Mouse (Mus musculus) ZHBTc4 (cell line): ENCODE data around the gene Megf6.
A peak's percentile ranks its signal among the peaks of the same experiment; 100 is the strongest.

Experiments used
- DNase-seq: peaks from one replicate; pipeline ENCODE4 v3.0.0-alpha.2; 2011; ENCODE audit warnings: low read depth, low spot score

Megf6 gene

DNA sequence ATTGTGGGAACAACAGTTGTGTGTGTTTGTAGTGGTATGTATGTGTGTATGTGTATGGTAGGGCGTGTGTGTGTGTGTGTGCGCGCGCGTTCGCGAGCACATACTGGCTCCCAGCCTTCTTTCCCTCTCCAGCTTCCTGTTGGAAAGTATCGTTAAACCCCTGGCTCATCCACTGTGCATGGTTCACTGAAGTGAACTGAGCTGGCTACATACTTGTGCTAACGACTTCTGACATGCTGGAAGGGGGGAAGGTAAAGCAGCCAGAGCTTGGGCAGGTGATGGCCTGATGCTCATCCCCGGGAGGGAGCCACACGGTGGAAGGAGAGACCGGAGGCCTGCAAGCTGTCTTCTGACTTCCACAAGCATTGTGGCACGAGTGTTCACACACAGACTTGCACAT, 40.9 kb downstream of the Megf6 start:
- DNase-seq = no peak

- DNase-seq = peak; percentile 38
Measured at GRCm38 (mm10) chr4:154213586-154213985, 43.1 kb downstream of the Megf6 start.

DNA sequence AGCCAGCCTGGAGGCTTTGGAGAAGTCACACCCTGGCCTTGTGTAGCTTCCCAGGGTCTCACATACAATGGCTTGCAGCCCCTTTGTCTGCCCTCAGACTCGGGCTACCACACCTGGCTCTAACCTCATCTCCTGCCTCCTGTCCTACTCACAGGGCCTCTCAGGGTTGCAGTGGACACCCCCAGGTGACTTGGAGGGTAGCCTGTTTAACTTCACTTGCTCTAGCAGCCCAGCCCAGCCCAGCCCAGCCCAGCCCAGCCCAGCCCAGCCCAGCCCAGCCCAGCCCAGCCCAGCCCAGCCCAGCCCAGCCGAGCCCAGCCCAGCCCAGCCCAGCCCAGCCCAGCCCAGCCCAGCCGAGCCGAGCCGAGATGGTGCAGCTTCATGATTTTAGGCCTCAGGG, 43.5 kb downstream of the Megf6 start:
- no peak for DNase-seq

- DNase-seq = no peak
Measured at GRCm38 (mm10) chr4:154217711-154218350, 47.3 kb downstream of the Megf6 start.

GRCm38 (mm10) chr4:154222773-154223172, 52.2 kb downstream of the Megf6 start:
- DNase-seq = no peak

DNA sequence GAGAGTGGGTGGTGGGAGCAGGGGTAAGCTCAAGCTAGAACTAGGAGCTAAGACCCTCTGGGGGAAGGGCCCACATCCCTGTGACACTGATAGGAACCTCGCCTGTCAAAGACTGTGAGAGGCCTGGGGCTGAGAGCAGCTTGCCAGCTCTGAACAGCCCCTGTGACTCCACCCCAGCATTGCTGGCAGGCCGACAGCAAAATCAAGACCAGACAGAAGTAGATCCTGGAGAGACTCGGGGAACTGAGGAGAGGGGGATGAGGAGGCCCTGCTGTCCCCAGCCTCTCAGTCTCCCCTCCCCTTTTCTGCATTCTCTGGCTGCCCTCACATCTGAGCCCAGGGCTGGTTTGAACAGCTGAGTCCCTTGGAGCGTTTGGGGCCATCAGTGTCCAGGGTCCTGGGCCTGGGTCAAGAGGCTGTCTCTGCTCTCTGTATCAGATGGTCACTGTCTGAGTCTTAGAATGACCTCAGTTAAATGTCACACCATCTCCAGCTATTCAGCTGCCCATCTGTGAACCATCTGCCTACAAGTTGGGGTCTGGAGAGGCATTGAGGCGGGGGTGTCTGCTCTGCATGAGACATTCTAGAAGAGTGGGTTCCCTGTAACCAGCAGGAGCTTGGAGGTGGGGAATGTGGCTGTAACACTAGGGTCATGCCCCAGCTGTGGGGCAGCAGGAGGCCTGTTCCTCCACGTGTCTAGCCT, 53.9 kb downstream of the Megf6 start:
- no peak for DNase-seq

DNA sequence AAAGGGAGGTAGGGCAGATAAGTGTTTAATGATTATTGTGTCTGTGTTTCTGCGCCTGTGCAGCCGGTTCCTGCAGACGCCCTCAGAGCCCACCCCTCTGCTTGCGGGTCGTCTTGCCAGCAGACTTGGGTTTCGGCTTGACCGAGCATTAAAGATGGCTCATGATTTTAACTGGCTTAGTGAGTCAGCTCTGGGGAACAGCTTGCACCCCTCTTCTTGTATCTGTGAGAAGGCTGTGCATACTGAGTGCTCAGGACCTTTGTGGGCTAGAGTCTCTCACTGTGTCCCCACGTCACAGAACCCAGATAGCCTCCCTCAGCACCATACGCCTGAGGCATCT, 54.4 kb downstream of the Megf6 start:
- DNase-seq = no peak

GRCm38 (mm10) chr4:154226678-154227077, 56.1 kb downstream of the Megf6 start:
- DNase-seq = no peak

DNA sequence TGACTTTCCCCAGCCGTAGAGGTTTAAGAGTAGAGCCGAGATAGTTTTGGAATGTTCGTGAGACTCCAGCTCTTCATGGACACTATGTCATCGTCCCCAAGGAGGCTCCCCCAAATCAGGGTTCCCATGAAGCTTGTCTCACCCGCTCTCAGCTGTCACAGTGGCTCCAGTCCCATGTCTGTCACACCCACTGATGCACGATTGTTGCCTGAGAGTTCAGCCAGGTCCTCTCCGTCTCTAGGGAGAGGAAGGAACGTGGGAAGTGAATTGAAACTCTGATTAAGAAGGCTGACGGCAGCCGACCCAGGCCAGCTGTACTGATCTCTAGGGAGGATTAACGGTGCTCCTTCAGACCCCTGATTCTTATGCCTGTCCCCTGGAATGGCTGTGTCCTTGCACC, 57.8 kb downstream of the Megf6 start:
- DNase-seq = no peak

DNA sequence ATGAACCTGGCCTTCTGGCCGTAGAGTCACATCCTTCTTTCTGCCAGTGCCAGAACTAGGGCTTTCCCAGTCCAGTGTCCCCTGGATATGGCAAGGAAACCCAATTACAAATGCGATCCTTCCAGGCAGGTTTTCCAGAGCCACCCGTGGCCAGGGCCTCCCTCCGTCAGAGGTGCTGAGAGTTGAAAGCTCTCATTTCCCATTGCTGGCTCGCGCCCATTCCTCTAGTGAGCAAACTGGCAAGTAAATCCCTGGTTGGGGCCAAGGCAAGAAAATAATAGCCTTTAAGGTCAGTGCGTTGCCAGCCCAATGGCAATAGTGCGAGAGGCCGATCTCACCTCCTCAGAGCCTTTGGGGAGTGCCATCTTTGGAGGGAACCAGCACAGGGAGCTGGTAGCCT, 59.0 kb downstream of the Megf6 start:
- DNase-seq = no peak

DNA sequence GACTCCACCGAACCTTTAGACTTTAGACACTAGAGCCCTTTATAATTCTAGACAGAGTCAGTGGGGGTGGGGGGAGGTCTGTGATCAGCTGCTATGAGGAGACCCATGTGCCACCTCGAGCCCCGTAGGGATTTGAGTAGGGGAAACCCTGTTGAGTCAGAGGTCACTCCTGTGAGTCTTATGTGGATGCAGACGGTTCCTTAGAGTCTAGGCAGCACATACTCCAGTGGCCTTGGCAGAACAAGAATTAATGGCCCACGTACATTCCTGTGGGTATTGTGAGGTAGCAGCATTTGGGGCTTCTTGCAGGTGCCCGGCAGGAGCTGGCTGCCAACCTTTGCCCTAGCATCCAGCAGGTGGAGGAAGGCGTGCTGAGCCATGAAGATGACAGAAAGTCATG, 60.9 kb downstream of the Megf6 start:
- no peak for DNase-seq

DNA sequence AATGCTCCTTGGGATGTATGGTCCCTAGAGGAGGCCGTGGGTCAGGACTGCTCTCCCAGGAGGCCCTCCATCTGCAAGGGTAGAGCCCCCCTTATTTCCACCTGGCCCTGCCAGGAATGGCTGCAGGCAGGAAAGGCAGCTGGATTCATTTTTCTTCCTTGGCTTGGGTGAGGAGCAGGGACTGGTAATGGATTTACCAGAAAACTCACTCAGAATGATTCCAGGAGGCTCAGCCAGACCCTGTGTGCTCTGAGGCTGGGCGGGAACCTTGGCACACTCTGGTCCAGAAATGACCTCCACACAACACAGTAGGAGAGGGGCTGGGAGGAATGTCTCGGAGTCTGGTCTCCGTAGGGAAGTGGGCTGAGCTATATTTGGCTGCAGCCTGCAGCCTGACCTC, 61.8 kb downstream of the Megf6 start:
- DNase-seq = no peak

GRCm38 (mm10) chr4:154236001-154236400, 65.5 kb downstream of the Megf6 start:
- no peak for DNase-seq

DNA sequence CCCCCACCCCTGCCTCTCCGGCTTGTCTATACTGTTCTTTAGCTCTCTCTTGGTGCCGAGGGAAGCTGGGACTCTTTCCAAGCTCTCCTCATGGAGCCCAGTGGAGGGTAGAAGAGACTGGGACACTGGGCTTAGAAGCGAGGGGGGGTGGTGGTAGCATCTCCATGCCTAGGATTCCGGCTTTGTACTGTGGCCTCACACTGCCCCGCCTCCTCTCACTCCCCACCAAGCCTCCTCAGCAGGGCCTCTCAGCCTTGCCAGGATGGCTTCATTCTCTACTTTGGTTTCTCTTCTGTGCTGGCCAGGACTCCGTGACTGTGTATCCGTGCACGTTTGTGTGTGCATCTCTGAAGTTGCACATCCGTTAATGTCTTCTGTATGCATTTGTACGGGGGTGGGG, 66.4 kb downstream of the Megf6 start:
- DNase-seq = peak; percentile 19

GRCm38 (mm10) chr4:154237306-154237705, 66.8 kb downstream of the Megf6 start:
- peak; percentile 77 for DNase-seq

DNA sequence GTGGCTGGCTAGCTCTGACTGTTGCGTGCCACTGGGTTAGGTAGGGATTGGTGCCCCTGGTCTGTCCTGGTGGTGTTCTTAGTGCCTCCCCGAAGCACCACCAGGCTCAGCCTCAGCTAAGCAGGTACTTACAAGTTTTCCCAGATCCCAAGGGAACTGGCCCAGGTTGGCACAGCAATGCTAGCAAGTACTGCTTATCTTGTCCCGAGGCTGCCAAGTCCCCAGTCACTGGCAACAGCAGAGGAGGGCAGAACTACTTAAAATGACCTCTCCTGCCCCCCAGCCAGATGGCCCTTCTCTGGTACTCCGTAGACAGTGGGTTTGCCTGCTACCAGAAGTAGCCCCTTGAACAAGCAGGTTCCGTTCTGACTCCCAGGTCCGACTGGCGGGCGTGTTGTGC, 68.7 kb downstream of the Megf6 start:
- DNase-seq = no peak

GRCm38 (mm10) chr4:154240608-154241007, 70.1 kb downstream of the Megf6 start:
- no peak for DNase-seq

DNA sequence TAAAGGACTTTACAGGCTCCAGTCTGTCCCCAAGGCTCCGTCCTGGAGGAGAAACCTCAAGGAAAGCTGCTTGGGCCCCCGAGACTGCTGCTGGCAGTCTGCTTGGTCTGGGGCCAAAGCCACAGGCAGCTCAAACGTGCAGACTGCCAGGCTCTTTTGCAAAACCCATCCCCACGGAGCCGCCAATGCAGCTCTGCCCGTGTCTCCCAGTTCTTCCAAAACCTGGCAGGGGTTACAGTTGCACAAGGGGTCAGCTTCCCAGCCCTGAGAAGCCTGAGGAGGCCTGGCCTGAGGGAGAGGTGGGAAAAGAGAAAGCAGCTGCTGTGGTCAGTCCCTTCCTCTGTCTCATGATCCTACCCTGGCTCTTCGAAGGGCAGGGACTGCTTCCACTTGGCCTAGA, 74.8 kb downstream of the Megf6 start:
- DNase-seq = no peak

- DNase-seq = peak; percentile 94
Measured at GRCm38 (mm10) chr4:154246115-154247040, 75.8 kb downstream of the Megf6 start.

- DNase-seq = no peak
Measured at GRCm38 (mm10) chr4:154247207-154248091, 76.9 kb downstream of the Megf6 start.

DNA sequence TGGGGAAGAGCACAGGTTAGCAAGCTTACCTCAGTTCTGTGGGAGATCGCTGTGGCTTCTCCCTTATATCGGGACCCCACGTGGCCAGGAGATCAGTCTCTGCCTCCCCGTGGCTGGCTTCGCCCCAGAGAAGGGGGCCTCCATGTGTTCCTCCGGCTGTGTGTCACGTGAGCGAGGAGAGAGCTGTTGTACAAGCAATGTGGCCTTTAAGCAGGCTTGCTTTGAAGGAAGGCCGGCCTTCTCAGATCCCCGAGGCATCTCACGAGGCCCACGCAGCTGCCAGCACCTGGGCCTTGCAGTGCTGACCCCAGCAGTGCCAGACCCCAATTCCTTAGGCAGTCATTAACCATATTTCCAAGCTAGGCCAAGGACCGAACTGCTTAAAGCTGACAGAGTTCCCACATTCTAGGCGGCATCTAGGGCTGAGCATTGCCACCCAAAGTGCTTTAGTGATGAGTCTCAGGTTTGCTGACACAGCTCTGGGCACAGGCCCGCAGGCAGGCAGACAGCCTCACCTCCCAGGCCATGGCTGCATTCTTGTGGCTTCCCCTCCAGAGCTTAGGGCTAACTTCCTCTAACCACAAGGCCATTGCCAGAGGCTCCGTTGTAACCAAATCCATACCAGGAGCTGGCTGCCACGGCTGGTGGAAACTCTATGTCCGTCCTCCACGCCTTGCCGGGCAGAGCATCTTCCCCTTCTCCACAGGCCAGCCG, 77.7 kb downstream of the Megf6 start:
- no peak for DNase-seq
